Mouse (Mus musculus) frontal cortex, postnatal 36 days (tissue): ENCODE data around the gene Ms4a6c.
"Not testable (repeated sequence)": the region's sequence is repeated elsewhere in the genome, so short reads cannot be mapped to it uniquely, and the experiment has no call there.

Source experiments
- DNase-seq, 2 experiments: peaks; one replicate each; pipeline ENCODE4 v3.0.0; 2022; ENCODE audit warnings: low spot score in 2 of 2

The Ms4a6c gene

DNA sequence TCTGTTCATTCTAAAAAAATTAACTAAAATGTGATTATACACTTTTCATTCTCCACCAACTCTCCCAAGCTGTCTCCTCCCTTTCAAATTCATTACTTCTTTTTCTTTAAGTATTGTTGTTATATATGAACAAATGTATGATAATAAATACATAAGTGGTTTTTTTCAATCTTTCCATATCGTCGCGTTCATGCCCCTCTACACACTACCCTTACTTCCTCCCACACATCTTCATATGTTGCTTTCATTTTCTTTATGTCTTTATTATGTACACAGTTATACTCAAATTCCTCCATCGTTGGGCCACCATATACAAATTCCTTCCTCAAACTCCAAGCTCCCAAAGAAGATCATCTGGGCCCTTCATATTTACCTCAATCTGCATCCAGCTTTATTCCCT is 32.2 kb downstream of the Ms4a6c start:
- no peak for DNase-seq

DNA sequence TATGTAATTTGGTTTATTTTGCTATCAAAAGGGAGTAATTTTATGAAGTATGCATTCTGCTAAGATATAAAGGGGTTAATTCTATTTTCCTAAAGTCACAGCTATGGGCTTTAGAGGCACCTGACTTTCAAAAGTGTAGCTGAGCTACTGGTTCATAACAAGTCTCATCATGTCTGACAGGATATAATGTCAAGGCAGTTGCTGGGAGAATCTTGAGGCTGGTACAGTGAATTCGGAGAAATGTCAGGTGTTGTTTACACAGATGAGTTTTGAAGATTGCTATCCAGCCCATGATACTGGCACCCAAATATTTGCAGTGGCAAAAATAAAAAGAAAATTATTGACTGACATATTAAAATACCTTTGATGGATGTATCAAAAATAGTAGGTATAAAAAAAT is 35.7 kb downstream of the Ms4a6c start:
- DNase-seq, result no peak

DNA sequence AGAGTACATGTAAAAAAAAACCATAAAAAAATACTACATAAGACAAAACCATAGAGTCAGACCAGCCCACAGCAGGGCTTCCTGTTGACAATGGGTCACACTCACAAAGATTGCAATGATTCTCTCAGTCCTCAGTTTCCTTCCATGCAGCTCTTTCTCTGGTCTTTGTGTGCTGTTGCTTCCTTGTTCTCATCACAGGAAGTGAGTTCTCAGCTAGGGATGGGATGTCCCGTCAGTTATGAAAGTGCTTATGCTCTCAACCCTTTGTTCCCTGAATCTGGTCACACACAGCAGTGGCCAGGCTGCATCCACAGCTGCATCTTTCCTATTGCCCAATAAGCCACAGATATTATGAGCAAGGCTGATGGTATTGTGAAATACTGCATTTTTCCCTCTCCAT is 44.3 kb downstream of the Ms4a6c start:
- no peak for DNase-seq

DNA sequence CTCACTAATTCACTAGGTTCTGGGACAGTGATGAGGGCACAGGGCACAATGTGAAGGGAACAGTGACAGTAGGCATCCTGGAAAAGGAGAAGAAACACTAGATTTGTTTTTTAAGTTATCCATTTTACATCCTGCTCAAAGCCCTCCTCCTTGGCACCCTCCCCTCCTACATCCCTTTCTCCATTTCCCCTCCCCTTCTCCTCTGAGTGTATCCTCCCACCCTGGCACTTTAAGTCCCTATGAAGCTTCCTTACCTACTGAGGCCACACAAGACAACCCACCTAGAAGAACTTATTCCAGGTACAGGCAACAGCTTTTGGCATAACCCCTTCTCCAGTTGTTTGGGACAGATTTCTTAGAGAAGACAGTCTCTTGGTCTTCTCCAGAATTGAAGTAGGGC is 47.1 kb downstream of the Ms4a6c start, which contains the start of gene Ms4a6b:
TSS of gene Ms4a6b (plus strand) at position 267 of the 400 bp plus-strand sequence.
- DNase-seq, result no peak

DNA sequence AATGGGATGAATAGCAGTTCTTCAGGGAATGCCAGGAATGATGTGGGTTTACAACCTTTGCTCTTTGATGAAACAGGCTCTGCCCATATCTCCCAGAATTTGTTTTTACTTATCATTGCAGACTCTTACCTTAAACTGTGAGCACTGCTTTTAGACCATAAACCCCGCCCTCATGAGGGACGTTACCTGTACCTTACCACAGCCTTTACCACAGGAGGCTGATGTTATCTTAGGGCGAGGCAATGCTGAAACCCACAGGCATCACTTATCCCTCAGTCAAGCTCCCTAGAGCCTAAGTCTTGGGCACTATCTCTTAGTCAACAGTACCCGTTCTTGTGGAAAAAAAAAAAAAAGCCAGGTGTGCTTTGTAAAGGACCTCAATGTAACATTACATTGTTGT is 47.7 kb downstream of the Ms4a6c start:
- no peak for DNase-seq

DNA sequence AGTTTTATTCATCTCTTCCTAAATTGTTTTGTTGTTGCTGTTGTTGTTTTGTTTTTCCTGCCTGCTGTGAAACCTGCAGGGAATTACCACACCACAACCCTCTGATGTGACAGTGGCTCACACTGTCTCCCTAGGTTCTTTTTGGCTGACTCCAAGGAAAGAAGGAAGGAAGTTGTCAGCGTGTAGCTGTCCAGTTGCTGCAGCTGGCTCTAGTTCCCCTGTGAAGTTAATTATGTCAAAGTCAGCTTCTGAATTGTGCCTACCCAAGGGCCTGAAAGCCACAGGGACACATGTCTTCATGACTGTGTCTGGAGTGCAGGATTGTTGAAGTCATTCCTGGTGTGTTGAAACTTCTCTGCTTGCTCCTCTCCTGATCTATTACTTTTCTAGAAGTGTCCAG is 48.2 kb downstream of the Ms4a6c start:
- not testable (repeated sequence) for DNase-seq

DNA sequence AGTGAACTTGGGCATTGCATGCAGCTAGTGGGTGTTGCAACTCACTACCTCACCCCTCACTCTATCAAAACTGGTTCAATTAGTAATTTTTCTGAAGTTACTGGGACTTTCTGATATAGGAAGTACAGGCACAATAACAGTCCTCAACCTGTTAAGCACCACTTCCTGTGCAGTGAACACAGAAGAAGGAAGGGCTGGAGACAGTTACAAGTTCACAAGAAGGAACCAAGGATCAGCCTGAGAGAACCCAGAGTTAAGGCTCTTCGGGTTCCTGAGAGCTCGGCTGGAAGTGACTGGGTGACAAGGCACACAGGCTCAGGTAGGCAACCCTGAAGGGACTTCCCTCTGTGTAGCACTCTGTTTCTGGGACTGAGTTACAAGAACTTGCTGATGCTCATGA is 49.2 kb downstream of the Ms4a6c start:
- DNase-seq, result not testable (repeated sequence)

DNA sequence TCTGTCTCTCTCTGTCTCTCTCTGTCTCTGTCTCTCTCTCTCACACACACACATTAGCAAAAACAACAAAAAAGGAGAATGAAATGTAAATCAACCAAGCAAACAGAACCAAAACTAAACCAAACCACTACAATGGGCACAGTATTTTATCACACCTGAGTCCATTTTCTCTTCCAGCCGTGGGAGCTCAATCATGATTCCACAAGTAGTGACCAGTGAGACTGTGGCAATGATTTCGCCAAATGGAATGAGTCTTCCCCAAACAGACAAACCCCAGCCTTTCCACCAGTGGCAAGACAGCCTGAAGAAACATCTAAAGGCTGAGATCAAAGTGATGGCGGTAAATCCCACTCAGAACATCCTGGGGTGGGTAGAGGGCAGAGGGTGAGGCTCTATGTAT is 51.0 kb downstream of the Ms4a6c start:
- DNase-seq, result no peak
